Mouse (Mus musculus) gastrocnemius, postnatal 25 days (tissue): Measurements from ENCODE around the gene Tshb. TPM values are rescaled to one million over a fixed set of nuclear protein-coding genes. Genes with fewer than 3 reads are reported as not detected.

Experiments
- DNase-seq: peaks from one replicate; pipeline ENCODE4 v3.0.0; 2022
- long read RNA-seq, 2 experiments: library from polyadenylated mRNA; stranded (forward); transcript quantifications; one replicate each; pipeline ENCODE4 v2.0.0; 2021
- total RNA-seq, 2 experiments: library from RNA; stranded (reverse); gene quantifications; 1 replicate in 1 of 2; 2 replicates in 1 of 2; pipeline ENCODE4 v1.2.3; 2021

Gene Tshb
- not detected for total RNA-seq
- long read RNA-seq, experiment 1, result 0 reads
- long read RNA-seq, experiment 2, result 0 reads

- DNase-seq, result no peak
Observed at GRCm38 (mm10) chr3:102782618-102783017, at the start of gene Tshb. TSS of gene Tshb (minus strand) at chr3:102782718.

- DNase-seq, result peak; percentile 31
Observed at GRCm38 (mm10) chr3:102803937-102804336, 21.4 kb upstream of the Tshb start.

GRCm38 (mm10) chr3:102787369-102787768 lies 4.9 kb upstream of the Tshb start:
- no peak for DNase-seq

DNA sequence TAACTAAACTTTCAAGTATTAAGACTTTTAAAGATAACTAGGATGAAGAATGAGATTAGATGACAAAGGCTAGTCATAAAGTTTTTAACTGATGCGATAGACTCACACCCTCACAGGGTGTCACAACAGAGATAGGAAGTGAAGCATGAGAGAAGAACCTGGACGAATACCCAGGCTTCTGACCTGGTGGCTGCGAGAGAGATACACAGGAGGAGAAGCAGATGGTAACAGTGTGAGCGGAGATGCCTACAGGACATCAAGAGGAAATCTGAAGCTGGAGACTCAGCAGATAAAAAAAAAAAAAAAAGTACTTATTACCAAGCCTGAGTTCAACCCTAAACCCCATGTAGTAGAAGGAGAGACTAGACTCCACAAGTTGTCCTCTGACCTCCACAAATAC lies 9.5 kb downstream of the Tshb start:
- DNase-seq, result no peak

GRCm38 (mm10) chr3:102764850-102765249 lies 17.7 kb downstream of the Tshb start:
- DNase-seq, result no peak

DNA sequence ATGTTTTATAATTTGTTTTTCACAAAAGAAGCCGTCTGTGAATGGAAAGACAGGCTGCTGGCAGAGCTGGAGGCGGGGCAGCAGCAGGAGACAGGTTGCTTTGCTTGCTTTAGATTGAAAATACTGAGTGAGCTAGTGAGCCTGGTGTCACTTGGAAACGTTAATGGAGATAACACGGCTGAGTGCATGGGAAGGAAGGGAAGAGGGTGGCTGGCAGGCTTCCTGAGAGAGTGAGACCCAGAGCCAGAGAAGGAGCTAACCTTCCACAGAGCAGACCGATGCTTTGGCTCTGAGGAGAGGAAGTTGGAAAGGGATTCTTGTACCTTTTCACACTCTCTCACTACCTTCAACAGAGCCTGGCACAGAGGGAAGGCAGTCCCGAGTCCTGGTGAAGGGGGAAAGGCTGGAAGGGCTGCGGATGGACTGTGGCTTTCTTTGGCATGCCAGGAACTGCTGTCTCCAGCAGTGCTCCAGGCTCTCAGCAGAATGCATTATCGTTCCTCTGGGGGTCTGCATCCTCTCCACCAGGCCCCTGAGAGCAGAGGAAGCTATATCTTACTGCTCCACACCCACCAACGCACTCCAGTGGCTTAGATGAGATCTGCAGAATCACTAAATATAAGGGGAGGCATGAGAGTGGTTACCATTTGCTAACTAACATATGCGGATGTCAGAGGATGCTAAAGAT lies 18.7 kb downstream of the Tshb start:
- DNase-seq, result peak; percentile 45

DNA sequence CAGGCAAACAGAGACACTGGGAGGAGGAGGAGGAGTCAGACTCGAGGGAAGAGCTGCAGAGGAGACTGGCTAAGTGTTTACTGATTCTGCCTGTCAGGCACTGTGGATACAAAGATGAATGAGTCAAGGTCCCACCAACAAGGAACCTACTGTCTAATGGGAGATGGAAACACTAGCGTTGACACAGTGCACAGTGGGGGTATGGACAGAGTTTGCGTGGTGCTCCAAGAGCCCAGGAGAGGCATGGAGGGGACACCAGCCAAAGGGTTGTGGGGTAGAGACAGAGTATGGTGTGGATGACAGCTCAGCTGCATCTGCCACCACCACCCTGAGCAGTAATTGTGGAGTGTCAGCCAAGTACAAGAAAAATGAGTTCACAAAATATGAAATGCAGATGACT lies 20.1 kb downstream of the Tshb start:
- no peak for DNase-seq

DNA sequence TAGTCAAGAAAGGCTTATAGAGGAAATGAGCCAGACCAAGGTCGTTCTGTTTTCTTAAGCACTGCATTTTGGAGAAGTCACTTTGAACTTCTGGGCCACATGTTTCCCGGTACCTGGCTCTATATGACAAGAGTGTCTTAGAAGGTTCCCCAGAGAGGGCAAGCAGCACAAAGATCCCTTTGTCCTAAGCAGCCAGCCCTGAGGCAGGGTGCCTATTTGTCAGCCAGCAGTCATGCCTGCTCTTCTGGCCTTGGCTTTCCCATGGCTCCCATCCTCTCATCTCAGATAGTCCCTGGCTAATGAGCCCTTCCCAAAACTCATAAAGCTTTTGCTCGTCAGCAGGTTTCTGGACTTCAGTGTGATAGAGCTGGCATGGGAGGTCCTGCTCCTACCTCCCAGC lies 22.3 kb downstream of the Tshb start:
- DNase-seq, result no peak

GRCm38 (mm10) chr3:102757019-102757418 lies 25.5 kb downstream of the Tshb start:
- no peak for DNase-seq

GRCm38 (mm10) chr3:102755801-102756200 lies 26.7 kb downstream of the Tshb start:
- peak; percentile 28 for DNase-seq

DNA sequence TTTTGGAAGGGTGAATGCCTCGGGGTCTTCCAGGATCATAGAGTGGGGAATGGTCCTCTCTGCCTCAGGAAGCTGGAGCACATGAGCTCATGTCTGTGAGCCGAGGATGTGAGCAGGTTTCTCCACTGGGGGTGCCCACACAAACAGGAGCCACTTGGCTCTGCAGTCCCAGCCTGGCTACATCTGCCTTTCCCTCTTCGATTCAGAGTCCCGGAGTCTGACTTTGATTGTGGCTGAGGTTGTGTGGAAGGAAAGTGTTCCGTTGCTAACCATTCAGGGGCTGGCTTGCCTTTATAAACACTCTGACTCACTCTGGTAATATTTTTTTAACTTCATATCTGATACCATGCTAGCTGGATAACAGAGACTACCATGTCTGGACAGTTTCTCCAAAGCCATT lies 30.1 kb downstream of the Tshb start:
- no peak for DNase-seq

DNA sequence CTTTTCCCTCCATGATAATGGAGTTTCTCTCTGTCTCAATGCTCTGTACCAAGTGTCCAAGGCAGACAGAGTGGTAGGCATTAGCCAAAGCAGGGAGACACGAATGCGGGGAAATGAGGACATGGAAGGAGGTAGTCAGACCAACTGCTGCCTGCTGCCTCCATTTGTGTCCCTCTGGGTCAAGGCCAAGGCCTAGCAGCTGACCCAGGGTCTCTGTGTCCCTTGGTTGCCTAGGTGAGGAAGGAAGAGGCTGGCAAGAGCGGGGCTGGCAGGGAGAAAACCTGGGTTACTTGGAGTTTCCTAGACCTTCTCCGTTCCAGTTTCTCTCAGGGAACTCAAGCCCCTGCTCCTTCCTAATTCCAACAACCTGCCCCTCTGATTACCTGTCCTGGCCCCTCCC lies 30.5 kb downstream of the Tshb start:
- DNase-seq, result no peak

DNA sequence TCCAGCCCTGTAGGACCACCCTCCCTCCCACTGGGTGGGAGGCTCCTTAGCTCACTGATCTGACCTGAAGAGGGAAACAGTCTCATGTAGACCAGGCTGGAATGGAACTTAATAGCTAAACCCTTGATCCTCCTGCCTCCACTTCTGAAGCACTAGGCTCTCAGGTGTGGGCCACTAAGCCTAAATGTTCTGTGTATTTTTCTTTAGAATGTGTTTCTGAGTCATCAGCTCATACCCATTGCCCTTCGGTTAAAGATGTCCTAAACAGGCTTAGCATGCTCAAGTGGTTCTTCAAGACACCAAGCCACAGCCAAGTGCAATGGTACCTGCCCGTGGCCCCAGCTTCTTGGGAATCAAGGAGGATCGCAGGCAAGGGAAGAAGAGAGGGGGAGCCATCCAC lies 31.0 kb downstream of the Tshb start:
- no peak for DNase-seq

DNA sequence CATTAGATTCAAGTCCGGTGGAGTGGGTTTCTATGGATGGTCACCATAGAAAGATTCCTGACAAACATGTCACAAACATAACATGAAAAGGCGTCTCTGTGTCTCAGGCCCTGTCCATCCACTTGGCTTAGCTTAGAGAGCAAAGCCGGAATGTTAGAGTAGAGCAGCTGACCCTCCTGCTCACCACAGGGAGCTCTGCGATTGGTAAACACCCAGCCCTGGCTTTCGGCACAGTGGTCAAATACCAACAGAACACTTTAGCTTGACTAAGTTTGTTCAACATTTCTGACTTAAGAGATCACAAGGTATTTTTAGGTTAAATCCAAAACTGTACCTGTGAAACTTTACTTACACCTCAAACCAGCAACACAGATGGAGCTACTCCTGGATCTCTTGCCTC lies 31.4 kb downstream of the Tshb start:
- DNase-seq, result no peak

DNA sequence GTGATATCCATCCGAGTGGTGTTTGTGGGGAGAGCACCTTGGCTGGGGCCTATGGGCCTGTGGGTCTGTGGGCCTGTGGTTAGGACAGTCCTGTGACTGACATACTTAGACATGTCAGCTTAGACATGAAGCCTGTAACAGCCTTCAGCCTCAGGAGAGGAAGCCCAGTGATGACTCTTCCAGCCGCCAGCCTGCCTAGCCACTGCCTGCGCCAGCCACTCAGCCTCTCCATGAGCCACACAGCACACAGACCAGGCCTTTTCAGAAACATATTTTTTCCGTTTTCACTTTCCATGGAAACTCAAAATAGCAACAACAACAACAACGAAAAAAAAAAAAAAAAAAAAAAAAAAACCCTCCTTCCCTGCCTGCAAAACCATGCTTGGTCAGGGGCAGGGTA lies 33.8 kb downstream of the Tshb start:
- no peak for DNase-seq

GRCm38 (mm10) chr3:102748038-102748437 lies 34.5 kb downstream of the Tshb start:
- DNase-seq, result no peak

- DNase-seq, result no peak
Observed at GRCm38 (mm10) chr3:102746174-102746573, 36.3 kb downstream of the Tshb start.

- DNase-seq, result peak; percentile 42
Observed at GRCm38 (mm10) chr3:102744657-102745056, 37.9 kb downstream of the Tshb start.

DNA sequence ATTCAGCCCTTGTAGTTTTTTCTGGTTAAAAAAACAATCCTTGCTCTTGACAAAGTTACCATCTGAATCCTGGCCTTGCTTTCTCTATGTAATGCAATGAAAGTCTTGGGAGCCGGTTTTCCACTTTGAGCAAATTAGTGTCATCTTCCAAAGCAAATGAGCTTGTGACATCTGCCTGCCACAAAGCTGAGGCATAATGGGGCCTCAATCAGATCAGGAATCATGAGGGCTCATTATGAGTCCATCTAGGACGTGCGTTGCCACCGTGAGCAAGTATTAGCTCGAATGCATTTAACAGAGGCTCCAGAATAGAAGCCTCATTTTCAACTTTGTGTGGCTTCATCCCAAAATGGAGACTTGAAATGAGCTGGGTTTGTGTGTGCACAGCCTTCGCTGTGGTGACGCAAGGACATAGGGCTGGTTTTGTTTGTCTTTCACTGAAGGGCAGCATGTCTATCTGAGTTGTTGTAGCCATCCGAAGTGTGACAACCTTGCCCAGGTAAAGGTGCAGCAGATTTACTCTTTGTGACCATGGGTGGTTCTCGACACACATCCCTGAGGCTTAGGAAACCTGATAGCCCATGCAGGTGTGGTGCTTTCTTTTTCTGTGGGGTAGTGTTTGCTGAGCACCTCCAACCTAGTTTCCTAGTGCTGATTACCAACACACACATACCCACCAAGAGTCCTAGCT lies 38.6 kb downstream of the Tshb start:
- DNase-seq, result no peak

GRCm38 (mm10) chr3:102743202-102743601 lies 39.3 kb downstream of the Tshb start:
- no peak for DNase-seq

- DNase-seq, result no peak
Observed at GRCm38 (mm10) chr3:102742725-102743124, 39.8 kb downstream of the Tshb start.

DNA sequence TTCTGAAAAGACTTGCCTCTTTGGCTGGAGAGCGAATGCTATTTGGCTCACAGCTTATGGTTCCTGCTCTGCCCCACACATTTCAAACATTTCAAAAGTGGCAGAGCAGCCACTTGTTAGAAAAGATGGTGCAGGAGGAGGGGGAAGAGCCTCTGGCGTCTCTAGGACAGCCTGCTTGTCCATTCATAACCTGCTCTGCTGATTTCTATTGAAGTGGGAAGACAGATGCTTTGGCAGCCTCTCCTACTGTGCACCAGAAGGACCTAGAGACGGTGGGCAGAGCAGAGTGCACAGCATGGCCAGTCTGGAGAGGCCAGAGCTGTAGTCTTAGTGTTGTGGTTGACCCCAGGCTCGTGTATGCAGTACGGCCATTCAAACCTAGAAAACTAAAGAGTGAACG lies 43.6 kb downstream of the Tshb start:
- no peak for DNase-seq

DNA sequence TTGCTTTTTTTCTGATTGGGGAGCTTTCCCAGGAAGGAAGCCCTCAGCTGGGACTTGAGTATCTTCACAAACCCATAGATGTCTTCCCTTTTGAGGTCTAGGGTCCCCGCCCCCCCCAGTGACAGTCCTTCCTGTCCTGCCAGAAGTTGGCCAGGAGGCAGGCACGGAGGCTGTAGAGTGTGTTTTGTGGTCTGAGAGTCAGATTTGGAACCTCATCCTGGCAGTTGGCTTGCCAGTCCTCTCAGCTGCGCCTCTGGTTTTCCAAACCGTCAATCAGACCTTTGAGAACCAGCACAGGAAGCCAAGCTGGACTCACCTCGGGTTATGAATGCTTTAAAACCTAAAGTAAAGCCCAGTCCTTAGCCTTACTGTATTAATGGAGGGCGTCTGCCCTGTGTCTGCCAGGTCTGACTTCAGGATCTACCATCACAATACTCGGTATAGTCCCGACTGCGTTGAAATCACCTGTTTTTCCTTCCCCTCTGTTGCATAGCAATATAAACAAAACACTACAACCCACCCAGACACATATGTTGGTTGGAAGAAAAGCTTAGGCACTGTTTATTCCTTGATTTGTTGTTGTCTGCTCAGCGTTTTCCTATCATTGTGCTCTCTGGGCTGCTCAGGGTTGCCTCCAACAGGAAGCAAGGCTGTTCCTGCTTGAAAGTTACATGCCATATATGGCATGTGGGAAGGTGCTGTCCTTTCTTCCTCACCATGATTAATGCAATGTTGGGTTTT lies 44.2 kb downstream of the Tshb start:
- no peak for DNase-seq
